Mouse (Mus musculus) left cerebral cortex, adult 2 months (tissue): ENCODE data around the gene Gle1. TPM values are rescaled to one million over a fixed set of nuclear protein-coding genes. Genes with fewer than 3 reads are reported as not detected.

ENCODE experiments used
- DNase-seq, 2 experiments: peaks; one replicate each; pipeline ENCODE4 v3.0.0; 2021 to 2022; ENCODE audit warnings: low spot score in 2 of 2, mixed read lengths in 1 of 2; ENCODE audit errors: extremely low spot score in 1 of 2
- H3K27ac ChIP-seq: fragments of 200-600 bp; 2 replicates; pipeline ENCODE4 v1.8.1; 2022
- H3K4me3 ChIP-seq: fragments of 200-600 bp; 2 replicates; pipeline ENCODE4 v1.8.1; 2022
- CTCF ChIP-seq: fragments of 200-600 bp; IDR thresholded peaks from 2 replicates; pipeline ENCODE4 v1.8.1; 2022; ENCODE audit warnings: antibody characterized with exemption, mild to moderate bottlenecking, moderate library complexity
- intact Hi-C: fragments of 180-260 bp; cut with DNase I; formaldehyde crosslinking; loops from one replicate; pipeline ENCODE4 v1.15.1; 2025
- microRNA-seq, 2 experiments: library from miRNA; unstranded; fragments of <30 nt; microRNA quantifications; one replicate each; pipeline ENCODE4 v1.2.0; 2021
- total RNA-seq, 2 experiments: library from RNA; stranded (reverse); gene quantifications; 2 replicates each; pipeline ENCODE4 v1.2.3; 2021

The Gle1 gene
- total RNA-seq, 2 experiments from 2014 or later = 46.5 to 48.1 TPM

DNA sequence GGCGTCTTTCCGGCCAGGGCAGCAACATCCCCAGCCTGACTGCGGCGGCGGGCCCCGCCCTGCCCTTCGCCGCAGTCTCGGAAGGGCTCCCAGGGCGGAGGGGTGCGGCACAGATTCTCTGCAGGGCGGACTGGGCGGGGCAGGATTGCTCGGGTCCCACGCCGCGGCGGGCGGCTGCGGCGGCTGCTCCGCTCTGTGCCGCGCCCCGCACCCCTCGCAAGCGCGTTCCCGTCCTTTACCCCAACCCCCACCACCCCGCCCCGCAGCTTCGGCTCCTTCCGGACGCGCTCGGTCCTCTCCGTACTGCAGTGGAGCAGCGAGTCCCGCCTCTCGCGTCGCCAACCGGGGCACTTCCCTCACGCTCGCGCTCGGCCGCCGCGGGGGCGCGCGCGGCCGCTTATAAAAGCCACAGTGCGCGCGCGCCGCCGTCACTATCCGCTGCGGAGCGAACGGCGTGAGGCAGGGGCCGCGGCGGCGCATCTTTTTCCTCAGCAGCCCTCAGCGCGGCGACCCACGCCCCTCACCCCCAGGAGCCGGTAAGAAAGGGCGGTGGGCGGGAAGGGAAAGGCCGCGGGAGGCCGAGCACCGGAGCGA lies 30.1 kb downstream of the Gle1 start, which contains the start of gene Sptan1:
TSS of gene Sptan1 (plus strand) at position 311 of the 594 bp plus-strand sequence.
- TF ChIP-seq CTCF = no peak; the same call in 1 of the 2 replicates
- H3K27ac ChIP-seq = peak within 1 kb of the TSS; percentile 100
- intact Hi-C loops = loop anchor here (1.0 to 5.0 kb wide), 2 partner anchors 30 to 157 kb away; partner anchors contain the start of genes Gle1 and Zer1
- DNase-seq = peak; percentile 97 to 98
- peak within 1 kb of the TSS; percentile 96 for H3K4me3 ChIP-seq

DNA sequence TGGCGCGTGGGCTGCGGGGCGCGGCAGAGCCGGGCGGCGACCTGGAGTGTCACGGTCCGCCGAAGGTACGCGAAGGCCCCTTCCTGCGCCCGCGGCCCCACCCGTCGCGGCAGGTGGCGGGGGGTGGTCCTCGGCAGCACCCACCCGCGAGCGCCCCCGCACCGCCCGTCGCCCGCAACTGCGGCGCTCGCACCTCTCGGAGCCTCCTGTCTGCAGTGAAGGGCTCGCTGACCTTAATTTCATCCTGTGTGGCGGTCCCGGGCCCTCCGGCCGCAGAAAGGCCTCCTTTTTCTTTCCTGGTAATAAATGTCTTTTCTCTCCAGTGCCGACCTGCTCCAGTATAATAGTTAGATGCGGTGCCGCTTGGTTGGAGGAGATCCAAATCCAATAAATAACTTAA lies 30.7 kb downstream of the Gle1 start:
- DNase-seq = peak; percentile 60 to 62
- peak overlapping the region; percentile 96 for H3K4me3 ChIP-seq
- intact Hi-C loops = loop anchor here (1.0 to 5.0 kb wide), 2 partner anchors 31 to 156 kb away; partner anchors contain the start of genes Gle1 and Zer1
- H3K27ac ChIP-seq = peak overlapping the region; percentile 100
- no peak; the same call in none of the 2 replicates for TF ChIP-seq CTCF

DNA sequence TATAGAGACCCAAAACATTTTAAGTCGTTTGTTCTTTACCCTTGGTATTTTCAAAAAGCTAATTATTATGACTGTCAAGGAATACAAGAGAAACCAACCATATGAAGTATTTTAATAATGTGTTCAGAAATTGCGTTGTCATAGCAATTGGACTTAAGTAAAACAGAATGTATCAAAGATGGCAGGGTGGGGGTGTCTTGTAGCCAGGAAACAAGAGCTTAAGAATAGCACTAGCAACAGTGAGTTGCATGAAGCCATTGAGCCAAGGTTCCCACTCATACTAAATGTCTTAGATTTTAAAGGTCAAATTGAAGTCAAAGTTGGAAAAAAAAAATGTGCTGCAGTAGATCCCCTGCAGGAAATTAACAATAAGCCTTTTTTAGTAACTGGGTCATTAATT lies 31.6 kb downstream of the Gle1 start:
- intact Hi-C loops = loop anchor here (5.0 kb wide), 1 partner anchor 155 kb away; the partner anchor contains the start of gene Zer1
- DNase-seq = no peak
- no peak for TF ChIP-seq CTCF

DNA sequence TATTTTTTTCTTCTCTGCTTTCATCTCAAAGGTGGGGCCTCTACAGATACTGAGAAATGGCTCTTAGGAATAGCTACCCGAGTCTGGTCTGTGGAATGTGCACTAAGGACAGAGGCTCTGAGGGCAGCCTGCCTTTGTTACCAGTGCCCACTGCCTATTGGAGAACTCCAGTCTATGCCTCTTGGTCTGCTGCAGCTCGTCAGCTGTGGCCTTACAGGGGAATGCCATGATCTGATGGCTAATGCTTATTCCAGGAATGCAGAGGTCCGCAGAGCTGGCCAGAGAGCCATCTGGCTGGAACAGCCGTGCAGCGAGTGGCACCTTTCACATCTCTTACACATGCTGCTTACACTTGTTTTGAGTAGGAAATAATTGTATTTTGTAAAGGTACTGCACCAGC lies 32.5 kb downstream of the Gle1 start:
- DNase-seq = no peak
- no peak overlapping the region for H3K27ac ChIP-seq
- TF ChIP-seq CTCF = no peak
- intact Hi-C loops = loop anchor here (5.0 kb wide), 1 partner anchor 155 kb away; the partner anchor contains the start of gene Zer1
- H3K4me3 ChIP-seq = peak overlapping the region; percentile 96

More for the DNA sequence above, 31.6 kb downstream of the Gle1 start:
- peak overlapping the region; percentile 70 for H3K27ac ChIP-seq
- peak overlapping the region; percentile 96 for H3K4me3 ChIP-seq

DNA sequence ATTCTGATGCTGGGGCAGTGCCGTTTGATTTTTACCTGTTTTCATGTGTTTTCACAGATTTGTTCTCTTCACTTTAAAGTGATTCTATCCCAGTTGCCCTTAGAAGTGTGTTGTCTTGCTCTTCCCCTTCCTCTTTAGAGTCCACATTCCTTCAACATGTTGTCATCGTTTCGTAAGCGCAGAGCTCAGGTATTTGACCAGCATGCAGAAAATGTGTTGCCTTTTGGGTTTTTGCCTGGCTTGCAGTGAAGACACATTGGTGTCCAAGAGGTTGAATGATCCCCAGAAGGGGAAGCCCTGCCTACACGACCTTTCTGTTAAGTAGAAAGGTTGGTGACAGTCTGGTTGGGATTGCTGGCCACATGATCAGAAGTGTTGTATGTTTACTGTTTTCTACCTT lies 33.4 kb downstream of the Gle1 start:
- Histone ChIP-seq H3K4me3 (peak overlapping the region; percentile 96), H3K27ac (no peak overlapping the region)
- TF ChIP-seq CTCF = no peak
- DNase-seq = no peak
- intact Hi-C loops = loop anchor here (5.0 kb wide), 1 partner anchor 154 kb away; the partner anchor contains the start of gene Zer1

DNA sequence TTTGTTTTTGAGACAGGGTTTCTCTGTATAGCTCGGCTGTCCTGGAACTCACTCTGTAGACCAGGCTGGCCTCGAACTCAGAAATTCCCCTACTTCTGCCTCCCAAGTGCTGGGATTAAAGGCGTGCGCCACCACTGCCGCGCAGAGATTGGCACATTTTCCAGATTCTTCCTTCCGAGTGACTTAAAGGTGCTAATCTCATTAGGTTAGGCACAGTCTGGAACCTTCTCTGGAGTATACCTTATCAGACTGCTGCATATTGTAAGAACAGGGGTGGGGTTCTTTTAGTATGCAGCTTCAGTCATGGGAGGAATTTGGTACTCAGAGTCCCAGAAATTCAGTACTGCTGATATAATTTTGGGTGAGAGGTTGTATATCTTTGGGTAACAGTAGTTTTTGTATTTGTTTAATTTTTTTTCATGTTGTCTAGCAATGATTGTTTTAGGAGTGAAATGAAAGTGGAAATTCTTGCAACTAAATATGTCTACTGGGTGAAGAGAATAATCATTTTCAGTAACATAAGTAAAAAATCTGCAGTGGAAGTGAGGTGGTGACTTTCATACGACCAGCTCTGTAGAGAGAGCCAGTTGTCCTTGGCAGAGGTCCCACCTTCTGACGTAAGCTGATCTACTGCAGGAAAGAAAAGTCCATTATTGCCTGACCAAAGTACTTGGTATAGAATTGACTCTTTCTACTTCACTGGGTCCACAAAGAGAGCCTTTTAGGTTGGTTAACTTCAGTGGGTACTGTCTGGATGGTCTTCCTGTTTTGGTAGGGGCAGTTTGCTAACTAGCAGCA lies 36.8 kb downstream of the Gle1 start:
- DNase-seq = peak in 1 of 2 experiments; percentile 42
- Histone ChIP-seq H3K4me3 (no peak overlapping the region), H3K27ac (peak overlapping the region; percentile 32)
- TF ChIP-seq CTCF = no peak
- intact Hi-C loops = no loop called here

DNA sequence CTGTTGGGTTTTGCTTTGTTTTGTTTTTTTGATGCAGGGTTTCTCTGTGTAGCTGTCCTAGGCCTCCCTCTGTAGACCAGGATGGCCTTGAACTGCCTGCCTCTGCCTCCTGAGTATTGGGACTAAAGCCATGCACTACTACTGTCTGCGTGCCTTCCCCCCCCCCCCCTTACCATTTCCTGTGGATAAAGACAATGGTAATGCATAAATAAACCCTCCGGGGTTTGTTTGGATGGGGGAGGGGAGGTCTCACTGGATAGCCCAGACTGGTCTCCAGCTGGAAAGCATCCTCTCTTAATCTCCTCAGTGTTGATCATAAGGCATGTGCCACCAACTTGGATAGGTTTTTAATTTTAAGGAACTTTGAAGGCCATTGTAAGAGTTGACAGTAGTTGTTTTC lies 38.3 kb downstream of the Gle1 start:
- no peak for TF ChIP-seq CTCF
- Histone ChIP-seq H3K27ac (no peak overlapping the region), H3K4me3 (no peak overlapping the region)
- intact Hi-C loops = no loop called here
- no peak for DNase-seq

DNA sequence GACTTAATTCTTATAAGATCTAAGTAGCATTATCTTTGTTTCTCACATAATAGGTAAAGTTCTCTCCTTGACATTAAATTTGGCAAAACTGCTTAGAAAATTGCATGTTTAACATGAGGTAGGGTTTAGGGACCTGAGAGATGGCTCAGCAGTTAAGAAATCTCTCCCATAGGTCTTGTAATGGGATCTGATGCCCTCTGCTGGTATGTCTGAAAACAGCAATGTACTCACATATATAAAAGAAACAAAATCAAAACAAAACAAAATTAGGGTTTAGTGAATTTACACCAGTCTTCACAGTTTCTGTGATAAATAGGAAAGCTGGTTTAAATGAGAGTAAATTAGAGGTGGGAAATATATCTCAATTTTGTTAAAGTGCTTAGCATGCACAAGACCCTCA lies 42.1 kb downstream of the Gle1 start:
- intact Hi-C loops = loop anchor here (2.0 kb wide), 1 partner anchor 43 kb away; the partner anchor contains the start of gene Gle1
- peak; percentile 80 for TF ChIP-seq CTCF
- no peak overlapping the region for H3K27ac ChIP-seq
- no peak for DNase-seq
- no peak overlapping the region for H3K4me3 ChIP-seq

DNA sequence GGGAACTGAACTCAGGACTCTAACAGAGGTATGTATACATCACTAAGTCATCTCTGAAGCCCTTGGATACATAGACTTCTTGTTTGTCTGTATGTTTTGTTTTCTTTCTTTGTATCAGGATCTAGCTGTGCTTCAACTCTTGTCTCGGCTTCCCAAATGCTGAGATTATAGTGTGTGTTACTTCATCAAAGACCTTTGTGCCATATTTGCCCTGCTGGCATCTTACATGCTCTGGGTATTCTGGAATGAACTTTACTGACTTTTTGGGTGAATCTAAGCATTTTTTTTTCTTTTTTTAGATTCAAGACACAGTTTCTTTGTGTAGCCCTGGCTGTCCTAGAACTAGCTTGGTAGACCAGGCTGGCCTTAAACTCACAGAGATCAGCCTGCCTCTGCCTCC lies 45.4 kb downstream of the Gle1 start:
- DNase-seq = no peak
- intact Hi-C loops = no loop called here
- Histone ChIP-seq H3K27ac (no peak overlapping the region), H3K4me3 (no peak overlapping the region)
- no peak for TF ChIP-seq CTCF

DNA sequence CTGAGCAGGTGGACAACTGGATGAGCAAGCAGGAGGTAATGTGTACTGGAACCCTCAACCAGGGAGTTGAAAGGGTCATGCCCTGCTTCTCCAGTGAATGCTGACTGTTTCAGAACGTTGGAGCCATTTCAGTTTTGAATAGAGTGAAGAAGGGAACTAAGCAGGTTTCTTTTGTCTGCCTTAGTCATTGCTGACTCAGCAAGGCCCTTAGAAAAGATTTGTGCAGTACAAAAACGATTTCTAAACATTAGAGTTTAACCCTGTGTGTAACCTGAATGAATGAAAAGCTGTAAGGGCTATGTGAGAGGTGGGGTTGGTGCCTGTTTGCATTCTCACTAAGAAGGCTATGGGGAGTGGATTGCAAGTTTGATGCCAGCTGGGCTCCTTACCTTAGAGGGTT lies 56.7 kb downstream of the Gle1 start:
- DNase-seq = no peak
- no peak for TF ChIP-seq CTCF
- H3K27ac ChIP-seq = no peak overlapping the region
- intact Hi-C loops = no loop called here
- H3K4me3 ChIP-seq = no peak overlapping the region

DNA sequence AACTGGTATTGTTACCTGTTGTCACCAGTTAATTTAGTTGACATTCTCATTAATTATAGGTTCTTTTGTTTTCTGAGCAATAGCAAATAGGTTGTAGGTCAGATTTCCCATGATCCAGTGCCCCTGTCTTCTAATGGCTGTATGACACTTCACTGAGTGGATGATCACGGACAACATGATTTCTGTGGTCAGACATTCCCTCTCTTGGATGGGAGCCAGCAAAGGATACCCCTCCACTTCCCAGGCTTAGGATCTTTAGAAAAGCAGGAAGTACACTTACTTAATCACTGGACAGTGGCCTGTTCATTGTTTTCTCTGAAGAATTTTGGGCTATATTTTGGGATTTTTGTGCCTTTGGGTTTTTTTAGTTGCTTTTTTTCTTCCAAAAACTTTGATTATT lies 73.9 kb downstream of the Gle1 start:
- intact Hi-C loops = no loop called here
- no peak overlapping the region for H3K27ac ChIP-seq
- no peak for TF ChIP-seq CTCF
- DNase-seq = no peak
- H3K4me3 ChIP-seq = no peak overlapping the region

Small RNAs within 50 kb of the gene (microRNA-seq; reads per million reads assigned to microRNA genes)
- 0.48 to 0.97 reads per million in 2 experiments for gene Mir6997

Other genes starting within 250 kb of the Gle1 start
- 1 to 10 TPM; 1.7 to 2.0 TPM for gene Gm13420, start 183.7 kb upstream of the Gle1 start, total RNA-seq
- not detected for gene Gm13547, start 176.1 kb upstream of the Gle1 start, total RNA-seq
- gene Coq4, start 147.9 kb upstream of the Gle1 start, total RNA-seq = 10 to 100 TPM; 28.8 to 30.1 TPM
- 10 to 100 TPM; 40.9 to 50.4 TPM for gene Trub2, start 146.9 kb upstream of the Gle1 start, total RNA-seq
- gene Slc27a4, start 132.8 kb upstream of the Gle1 start, total RNA-seq = 10 to 100 TPM; 74.7 to 80.7 TPM
- gene Urm1, start 115.4 kb upstream of the Gle1 start, total RNA-seq = 10 to 100 TPM; 48.4 to 50.0 TPM
- 1 to 10 TPM; 5.9 to 8.6 TPM for gene Cercam, start 66.3 kb upstream of the Gle1 start, total RNA-seq
- 100 to 1,000 TPM in 1 of 2 experiments, 10 to 100 TPM in 1; 97.9 to 101 TPM for gene Odf2, start 46.2 kb upstream of the Gle1 start, total RNA-seq
- gene Sptan1, start 30.1 kb downstream of the Gle1 start, total RNA-seq = 100 to 1,000 TPM; 878 to 928 TPM
- 10 to 100 TPM; 40.7 to 41.0 TPM for gene Wdr34, start 113.5 kb downstream of the Gle1 start, total RNA-seq
- 100 to 1,000 TPM; 191 to 192 TPM for gene Set, start 122.0 kb downstream of the Gle1 start, total RNA-seq
- gene Pkn3, start 142.3 kb downstream of the Gle1 start, total RNA-seq = 1 to 10 TPM; 2.9 to 3.6 TPM
- 1 to 10 TPM; 5.4 to 7.0 TPM for gene Zdhhc12, start 158.2 kb downstream of the Gle1 start, total RNA-seq
- gene Zer1, start 189.2 kb downstream of the Gle1 start, total RNA-seq = 100 to 1,000 TPM; 163 to 171 TPM
- gene Tbc1d13, start 198.3 kb downstream of the Gle1 start, total RNA-seq = 10 to 100 TPM; 49.6 to 53.3 TPM
- gene Endog, start 236.1 kb downstream of the Gle1 start, total RNA-seq = 10 to 100 TPM; 20.9 to 21.4 TPM
- gene Spout1, start 243.0 kb downstream of the Gle1 start, total RNA-seq = 10 to 100 TPM; 36.6 to 38.4 TPM